Mouse (Mus musculus) heart, embryonic 11.5 days (tissue): ENCODE results near the gene Chic2. TPM values are rescaled to one million over a fixed set of nuclear protein-coding genes. Genes with fewer than 3 reads are reported as not detected.
A peak's percentile ranks its signal among the peaks of the same experiment; 100 is the strongest.

ENCODE experiments used
- ATAC-seq: fragments of 200-750 bp; cut with Nextera tagmentation; replicated peaks from 2 replicates; pipeline ENCODE4 v1.8.0; 2017; ENCODE audit warnings: moderate library complexity; ENCODE audit not compliant: insufficient number of reproducible peaks, low FRiP score, low TSS enrichment
- H3K27ac ChIP-seq: fragments of 300-500 bp; sonication (generic); 2 replicates; pipeline ENCODE4 v1.5.1; 2014; ENCODE audit warnings: mild to moderate bottlenecking, low read depth, low read length
- H3K27me3 ChIP-seq: fragments of 300-500 bp; sonication (generic); 2 replicates; pipeline ENCODE4 v1.6.1; 2014; ENCODE audit warnings: mild to moderate bottlenecking, low read length, mixed read lengths; ENCODE audit not compliant: control insufficient read depth, insufficient read depth
- H3K36me3 ChIP-seq: fragments of 300-500 bp; sonication (generic); 2 replicates; pipeline ENCODE4 v1.6.1; 2014; ENCODE audit warnings: mild to moderate bottlenecking, low read length, moderate library complexity, mixed read lengths; ENCODE audit not compliant: control insufficient read depth, insufficient read depth
- H3K4me1 ChIP-seq: fragments of 300-500 bp; sonication (generic); 2 replicates; pipeline ENCODE4 v1.6.1; 2014; ENCODE audit warnings: low read length; ENCODE audit not compliant: control insufficient read depth, insufficient read depth
- H3K4me2 ChIP-seq: fragments of 300-500 bp; sonication (generic); 2 replicates; pipeline ENCODE4 v1.6.1; 2014; ENCODE audit warnings: mild to moderate bottlenecking, moderate library complexity
- H3K4me3 ChIP-seq: fragments of 300-500 bp; sonication (generic); 2 replicates; pipeline ENCODE4 v1.5.1; 2014; ENCODE audit warnings: low read depth, low read length
- H3K9ac ChIP-seq: fragments of 300-500 bp; sonication (generic); 2 replicates; pipeline ENCODE4 v1.6.1; 2014; ENCODE audit warnings: mild to moderate bottlenecking, low read depth, low read length, moderate library complexity
- H3K9me3 ChIP-seq: fragments of 300-500 bp; sonication (generic); replicated peaks from 2 replicates; pipeline ENCODE4 v1.6.1; 2016; ENCODE audit warnings: low read length; ENCODE audit not compliant: control insufficient read depth
- WGBS: fragments of 180-500 bp; shearing (Covaris S2); extraction: QIAGEN DNeasy Blood & Tissue Kit; methylation state at CpG from one replicate; pipeline ENCODE4 v1.1.7; 2014; ENCODE audit not compliant: insufficient replicate concordance; 5-methylcytosine and 5-hydroxymethylcytosine counted together
- polyA plus RNA-seq: library from polyadenylated mRNA; unstranded; fragments of >200 nt; fragmentation: Nextera tagmentation; extraction: Ambion mirVana; gene quantifications from 2 replicates; pipeline ENCODE4 v1.2.1, GENCODE M21; 2014

The Chic2 gene
- polyA plus RNA-seq, 1 experiment from 2014 or later, result 28.7 TPM

GRCm38 (mm10) chr5:75046681-75047321 lies 2.2 kb upstream of the Chic2 start:
- peaks cover 6% of the 10 kb centered on the region for H3K4me1 ChIP-seq
- no peak overlapping the region for H3K27ac ChIP-seq
- no peaks in the 10 kb centered on the region; the same call in 1 of the 2 replicates for H3K27me3 ChIP-seq
- no peak overlapping the region for H3K9ac ChIP-seq
- no peak overlapping the region for H3K4me2 ChIP-seq
- 43% methylated on average over 15 of the region's 15 CpGs for WGBS
- H3K36me3 ChIP-seq, result no peaks in the 10 kb centered on the region
- ATAC-seq, result no peak
- H3K4me3 ChIP-seq, result no peak overlapping the region
- H3K9me3 ChIP-seq, result no peaks in the 10 kb centered on the region

GRCm38 (mm10) chr5:75045371-75045770 lies 797 bp upstream of the Chic2 start:
- Histone ChIP-seq H3K4me1 (peaks cover 6% of the 10 kb centered on the region), H3K4me3 (no peak overlapping the region), H3K9me3 (no peaks in the 10 kb centered on the region), H3K4me2 (no peak overlapping the region), H3K9ac (no peak overlapping the region), H3K36me3 (no peaks in the 10 kb centered on the region; the same call in 1 of the 2 replicates), H3K27me3 (no peaks in the 10 kb centered on the region; the same call in 1 of the 2 replicates), H3K27ac (no peak overlapping the region)
- 88% methylated on average over 7 of the region's 7 CpGs for WGBS
- no peak for ATAC-seq

GRCm38 (mm10) chr5:75043621-75044301 lies 813 bp downstream of the Chic2 start:
- ATAC-seq, result peak; percentile 60
- Histone ChIP-seq H3K4me3 (peak overlapping the region; percentile 99), H3K4me2 (peak overlapping the region; percentile 92), H3K9me3 (no peaks in the 10 kb centered on the region), H3K9ac (peak overlapping the region; percentile 99), H3K36me3 (no peaks in the 10 kb centered on the region; the same call in 1 of the 2 replicates), H3K4me1 (peaks cover 6% of the 10 kb centered on the region), H3K27ac (peak overlapping the region; percentile 90), H3K27me3 (no peaks in the 10 kb centered on the region)
- 1% methylated on average over 34 of the region's 36 CpGs for WGBS

- no peak for ATAC-seq
- Histone ChIP-seq H3K9ac (0 out of 2 replicates have a peak overlapping the region, but pooled peaks have one; percentile 99), H3K9me3 (no peaks in the 10 kb centered on the region), H3K4me2 (peak overlapping the region; percentile 92), H3K27ac (no peak overlapping the region), H3K36me3 (no peaks in the 10 kb centered on the region; the same call in 1 of the 2 replicates), H3K27me3 (no peaks in the 10 kb centered on the region), H3K4me1 (peaks cover 6% of the 10 kb centered on the region), H3K4me3 (peak overlapping the region; percentile 99)
- 24% methylated on average over 9 of the region's 9 CpGs for WGBS
Observed at GRCm38 (mm10) chr5:75043011-75043445, 1.5 kb downstream of the Chic2 start.

GRCm38 (mm10) chr5:75039307-75039706 lies 5.3 kb downstream of the Chic2 start:
- Histone ChIP-seq H3K4me1 (peaks cover 6% of the 10 kb centered on the region), H3K9me3 (no peaks in the 10 kb centered on the region), H3K4me2 (no peak overlapping the region), H3K4me3 (no peak overlapping the region), H3K36me3 (no peaks in the 10 kb centered on the region; the same call in 1 of the 2 replicates), H3K27me3 (no peaks in the 10 kb centered on the region), H3K27ac (no peak overlapping the region), H3K9ac (no peak overlapping the region)
- no peak for ATAC-seq
- 96% methylated on average over 1 of the region's 1 CpGs for WGBS

GRCm38 (mm10) chr5:75035475-75035874 lies 9.1 kb downstream of the Chic2 start:
- 87% methylated on average over 3 of the region's 3 CpGs for WGBS
- ATAC-seq, result no peak
- Histone ChIP-seq H3K27me3 (no peaks in the 10 kb centered on the region), H3K27ac (no peak overlapping the region), H3K9ac (no peak overlapping the region), H3K4me2 (no peak overlapping the region), H3K9me3 (no peaks in the 10 kb centered on the region), H3K36me3 (no peaks in the 10 kb centered on the region), H3K4me3 (no peak overlapping the region), H3K4me1 (no peaks in the 10 kb centered on the region)

GRCm38 (mm10) chr5:75014768-75015167 lies 29.8 kb downstream of the Chic2 start:
- Histone ChIP-seq H3K4me3 (no peak overlapping the region), H3K27me3 (no peaks in the 10 kb centered on the region), H3K4me1 (no peaks in the 10 kb centered on the region), H3K9ac (no peak overlapping the region), H3K4me2 (no peak overlapping the region), H3K9me3 (no peaks in the 10 kb centered on the region), H3K27ac (no peak overlapping the region), H3K36me3 (no peaks in the 10 kb centered on the region; the same call in 1 of the 2 replicates)
- 87% methylated on average over 1 of the region's 1 CpGs for WGBS
- no peak for ATAC-seq

GRCm38 (mm10) chr5:75012771-75013421 lies 31.7 kb downstream of the Chic2 start:
- H3K27me3 ChIP-seq, result no peaks in the 10 kb centered on the region
- ATAC-seq, result no peak
- 78% methylated on average over 8 of the region's 8 CpGs for WGBS
- H3K36me3 ChIP-seq, result peaks cover 4% of the 10 kb centered on the region
- no peak overlapping the region for H3K27ac ChIP-seq
- no peak overlapping the region for H3K9ac ChIP-seq
- H3K9me3 ChIP-seq, result no peaks in the 10 kb centered on the region
- no peak overlapping the region for H3K4me2 ChIP-seq
- H3K4me1 ChIP-seq, result no peaks in the 10 kb centered on the region
- no peak overlapping the region for H3K4me3 ChIP-seq
